Mouse (Mus musculus) CD8-positive naive resting alpha-beta T cell, adult 2 months (primary cell): ENCODE data around the gene Dapk2.
A peak's percentile ranks its signal among the peaks of the same experiment; 100 is the strongest.

ENCODE experiments used
- DNase-seq, 2 experiments: peaks; one replicate each; pipeline ENCODE4 v3.0.0; 2022; ENCODE audit warnings: low read depth in 2 of 2, low spot score in 2 of 2

The Dapk2 gene

DNA sequence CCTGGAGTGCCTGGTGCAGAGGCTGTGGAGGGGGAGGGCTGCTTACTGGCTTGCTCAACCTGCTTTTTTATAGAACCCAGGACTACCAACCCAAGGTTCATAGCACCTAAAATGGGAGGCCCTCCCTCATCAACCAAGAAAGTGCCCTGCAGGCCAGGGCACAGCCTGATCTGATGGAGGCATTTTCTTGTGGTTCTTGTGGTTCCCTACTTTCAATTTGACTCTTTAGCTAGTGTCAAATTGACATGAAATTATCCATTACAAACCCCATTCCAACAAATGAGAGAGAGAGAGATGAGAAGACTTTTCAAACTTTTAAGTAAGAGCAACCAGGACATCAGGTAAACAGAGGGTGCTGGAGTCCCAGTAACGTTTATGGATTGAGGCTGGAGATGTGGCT, 15.8 kb upstream of the Dapk2 start:
- no peak for DNase-seq

- peak; percentile 60 to 67 for DNase-seq
Measured at GRCm38 (mm10) chr9:66144248-66144647, 13.8 kb upstream of the Dapk2 start.

GRCm38 (mm10) chr9:66146141-66146540, 11.9 kb upstream of the Dapk2 start:
- no peak for DNase-seq

GRCm38 (mm10) chr9:66152011-66152410, 6.0 kb upstream of the Dapk2 start:
- no peak for DNase-seq

- DNase-seq: no peak
Measured at GRCm38 (mm10) chr9:66153594-66153993, 4.4 kb upstream of the Dapk2 start.

GRCm38 (mm10) chr9:66154013-66154412, 4.0 kb upstream of the Dapk2 start:
- no peak for DNase-seq

DNA sequence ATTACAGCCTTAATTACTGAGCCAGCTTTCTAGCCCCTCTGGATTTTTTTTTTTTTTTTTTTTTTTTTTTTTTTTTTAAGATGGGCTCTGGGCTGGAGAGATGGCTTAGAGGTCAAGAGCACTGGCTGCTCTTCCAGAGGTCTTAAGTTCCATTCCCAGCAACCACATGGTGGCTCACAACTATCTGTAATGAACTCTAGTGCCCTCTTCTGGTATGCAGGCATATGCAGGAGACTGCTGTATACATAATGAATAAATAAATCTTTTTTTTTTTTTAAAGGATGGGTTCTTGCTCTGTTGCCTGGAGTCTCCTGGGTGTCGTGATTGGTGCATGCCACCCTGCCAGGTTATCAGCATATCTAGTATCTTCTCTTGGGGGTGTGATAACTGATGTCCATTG, 2.5 kb upstream of the Dapk2 start:
- no peak for DNase-seq

DNA sequence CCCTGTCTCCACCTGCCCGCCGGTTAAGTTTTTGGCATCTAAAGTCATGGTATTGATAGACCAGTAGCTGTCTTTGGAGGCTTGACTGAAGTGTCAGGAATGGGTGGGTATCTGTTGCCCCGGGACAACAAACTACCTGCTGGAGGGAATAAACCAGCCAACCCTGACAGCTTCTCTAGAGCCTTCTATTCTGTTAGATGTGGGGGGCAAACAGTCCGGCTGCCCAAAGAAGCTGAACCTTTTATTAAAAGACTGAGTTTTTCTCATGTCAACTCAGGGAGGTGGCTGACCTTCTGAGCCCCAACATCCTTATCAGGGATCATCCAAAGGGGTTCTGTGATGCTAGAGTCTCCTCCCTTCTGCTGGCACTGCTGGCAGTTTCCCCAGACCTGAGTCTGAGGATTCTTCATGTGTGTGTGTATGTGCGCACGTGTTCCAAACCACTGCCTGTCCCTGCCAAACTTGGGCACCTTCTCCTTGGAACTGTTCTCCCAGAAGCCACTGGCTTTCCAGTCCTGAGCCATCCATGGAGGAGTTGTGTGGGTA, 935 bp downstream of the Dapk2 start:
- no peak for DNase-seq

GRCm38 (mm10) chr9:66160155-66160554, 2.1 kb downstream of the Dapk2 start:
- DNase-seq: no peak

DNA sequence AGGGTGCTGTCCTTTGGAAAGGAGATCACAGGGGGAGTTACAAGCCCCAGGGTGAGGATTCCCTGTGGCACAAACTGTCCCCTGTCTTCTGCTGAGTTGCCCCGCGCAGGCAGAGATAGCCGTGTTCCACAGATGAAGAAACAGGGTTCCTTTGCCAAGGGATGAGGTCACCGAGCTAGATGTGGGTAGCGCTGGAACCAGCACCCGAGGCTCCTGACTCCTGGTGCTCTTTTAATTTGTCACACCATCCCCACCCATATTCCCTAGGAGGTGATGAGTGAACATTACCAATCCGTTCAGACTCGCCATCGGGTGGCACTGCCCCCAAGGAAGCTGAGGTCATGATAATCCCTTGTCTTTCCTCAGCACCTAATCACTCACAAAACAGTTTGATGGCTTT, 5.0 kb downstream of the Dapk2 start:
- no peak for DNase-seq

GRCm38 (mm10) chr9:66167222-66167621, 9.2 kb downstream of the Dapk2 start:
- no peak for DNase-seq

GRCm38 (mm10) chr9:66168233-66168632, 10.2 kb downstream of the Dapk2 start:
- no peak for DNase-seq

GRCm38 (mm10) chr9:66170506-66170905, 12.5 kb downstream of the Dapk2 start:
- DNase-seq: no peak

GRCm38 (mm10) chr9:66171275-66171921, 13.4 kb downstream of the Dapk2 start:
- DNase-seq: no peak

- no peak for DNase-seq
Measured at GRCm38 (mm10) chr9:66173316-66173855, 15.4 kb downstream of the Dapk2 start.

- no peak for DNase-seq
Measured at GRCm38 (mm10) chr9:66174985-66175384, 17.0 kb downstream of the Dapk2 start.

DNA sequence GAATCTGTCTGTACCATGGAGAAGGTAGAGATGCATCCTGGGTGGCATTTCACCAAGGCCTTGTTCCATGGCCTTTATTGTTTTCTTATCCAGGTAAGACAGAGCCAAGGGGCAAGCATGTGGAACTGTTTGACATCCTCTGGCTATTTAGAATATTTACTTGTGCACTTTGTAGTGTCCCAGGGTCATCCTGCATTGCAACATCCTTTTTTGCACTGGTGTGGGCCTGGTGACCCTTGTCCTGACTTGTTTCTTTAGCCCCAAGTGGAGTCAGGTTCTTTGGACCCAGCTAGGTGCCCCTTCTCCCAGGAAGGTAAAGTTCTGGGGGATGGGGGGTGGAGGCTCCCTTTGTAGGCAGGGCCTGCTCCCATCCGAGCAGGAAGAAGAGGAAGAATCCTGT, 20.0 kb downstream of the Dapk2 start:
- no peak for DNase-seq

GRCm38 (mm10) chr9:66179795-66180194, 21.8 kb downstream of the Dapk2 start:
- no peak for DNase-seq

GRCm38 (mm10) chr9:66181126-66181825, 23.3 kb downstream of the Dapk2 start:
- no peak for DNase-seq

- DNase-seq: no peak
Measured at GRCm38 (mm10) chr9:66181826-66182678, 24.0 kb downstream of the Dapk2 start.

DNA sequence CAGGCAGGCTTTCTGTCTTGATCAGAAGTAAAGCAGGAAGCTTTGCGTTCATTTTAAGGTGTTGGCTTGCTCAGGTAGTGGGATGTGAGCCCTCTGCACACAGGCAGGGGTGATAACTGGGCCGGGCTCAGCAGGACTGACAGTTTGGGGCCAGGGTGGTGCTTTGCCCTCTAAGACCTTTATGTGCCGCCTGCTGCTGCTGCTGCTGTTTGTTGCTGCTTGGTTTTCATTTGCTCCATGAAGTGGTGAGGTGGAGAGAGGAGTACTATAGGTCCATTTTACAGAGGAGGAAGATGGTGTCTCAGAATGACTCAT, 24.6 kb downstream of the Dapk2 start:
- DNase-seq: no peak

- no peak for DNase-seq
Measured at GRCm38 (mm10) chr9:66183023-66183422, 25.0 kb downstream of the Dapk2 start.
